Comparison of ENCODE assay signal across 7 mouse cellular contexts in the genomic region with DNA sequence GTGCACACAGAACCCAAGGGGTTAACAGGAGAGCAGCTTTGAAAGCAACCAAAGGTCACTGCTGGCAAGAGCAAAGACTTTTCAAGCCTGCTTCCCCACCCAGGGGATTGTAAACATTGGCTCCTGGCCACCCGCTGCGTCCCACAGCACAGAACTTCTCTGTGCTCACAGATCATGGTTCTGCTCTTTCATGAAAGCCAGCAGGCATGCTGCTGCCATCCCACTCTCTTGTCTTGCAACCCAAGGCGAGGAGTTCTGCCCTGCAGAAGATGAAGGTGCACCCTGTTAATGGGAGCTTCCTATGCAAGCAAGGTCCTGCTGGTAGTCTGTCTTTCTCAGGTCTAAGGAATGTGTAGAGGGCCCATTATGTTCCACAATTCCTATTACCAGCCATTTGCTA.
DNase-seq lines count a peak whose midpoint lies in the region; ATAC-seq and TF ChIP-seq lines count a peak whose summit lies in the region.
"Not testable (repeated sequence)": the region's sequence is repeated elsewhere in the genome, so short reads cannot be mapped to it uniquely, and the experiment has no call there.

No protein-coding gene starts in this region.

- not testable (repeated sequence) for H3K9ac ChIP-seq in liver, postnatal 0 days (replicated peaks); stomach, postnatal 0 days (ENCODE audit: low read length)

- not testable (repeated sequence) for H3K4me1 ChIP-seq in liver, postnatal 0 days (ENCODE audit: insufficient read depth); stomach, postnatal 0 days (replicated peaks; ENCODE audit: control insufficient read depth, insufficient read depth)

- H3K4me3 ChIP-seq in liver, postnatal 0 days (ENCODE audit: low read depth, low read length); stomach, postnatal 0 days (ENCODE audit: low read depth, low read length): not testable (repeated sequence)

- not testable (repeated sequence) for H3K36me3 ChIP-seq in liver, postnatal 0 days (replicated peaks; ENCODE audit: insufficient read depth, low read length); stomach, postnatal 0 days (ENCODE audit: control insufficient read depth, insufficient read depth, low read length)

- TF ChIP-seq CTCF in liver, postnatal 0 days (IDR thresholded peaks at IDR 0.05; ENCODE audit: low read depth); stomach, postnatal 0 days (IDR thresholded peaks at IDR 0.05; ENCODE audit: low read depth): not testable (repeated sequence)

- not testable (repeated sequence) for H3K27ac ChIP-seq in liver, postnatal 0 days (ENCODE audit: low read depth); stomach, postnatal 0 days (replicated peaks)

- 40% methylated on average over 3 of the region's 3 CpGs for WGBS in liver, postnatal 0 days (ENCODE audit: insufficient replicate concordance)
- WGBS in stomach, postnatal 0 days: 15% methylated on average over 3 of the region's 3 CpGs

- not testable (repeated sequence) for TF ChIP-seq EP300 in liver, postnatal 0 days (IDR thresholded peaks at IDR 0.05; ENCODE audit: low read depth); stomach, postnatal 0 days (optimal IDR thresholded peaks at IDR 0.05)

- H3K9me3 ChIP-seq in liver, postnatal 0 days (ENCODE audit: low read length); stomach, postnatal 0 days (ENCODE audit: control insufficient read depth, low read length): not testable (repeated sequence)

- not testable (repeated sequence) for H3K4me2 ChIP-seq in liver, postnatal 0 days (ENCODE audit: low read depth, low read length); stomach, postnatal 0 days (replicated peaks; ENCODE audit: low read depth)

- not testable (repeated sequence) for ATAC-seq in liver, postnatal 0 days; stomach, postnatal 0 days (ENCODE audit: low FRiP score, low TSS enrichment)

- H3K27me3 ChIP-seq in liver, postnatal 0 days (ENCODE audit: insufficient read depth, low read length); stomach, postnatal 0 days (ENCODE audit: control insufficient read depth, insufficient read depth, low read length): not testable (repeated sequence)

- DNase-seq in R1 (ENCODE audit: low read depth, low spot score): peak; percentile 78
- DNase-seq in adrenal gland, postnatal 14 days: peak; percentile 25
- DNase-seq in forelimb bud, embryonic 11.5 days (ENCODE audit: low read depth, low spot score): peak; percentile 2
- DNase-seq in kidney, postnatal 10 days: peak; percentile 4
- peak; percentile 0 for DNase-seq in left cerebral cortex, postnatal 4 days
- DNase-seq in liver, postnatal 0 days: peak; percentile 34
- DNase-seq in stomach, postnatal 0 days (ENCODE audit: low spot score): peak; percentile 57

- intact Hi-C loops in left cerebral cortex, postnatal 4 days (cut with DNase I): not testable (repeated sequence)

Comparison
In these comparisons a context has a peak if more than half of its experiments do, and no peak if none do; other contexts are left out.
1. DNase-seq: peak in every context shown above with its lines; median percentile 78 in R1; 57 in stomach, postnatal 0 days; 34 in liver, postnatal 0 days; 25 in adrenal gland, postnatal 14 days; 4 in kidney, postnatal 10 days; 2 in forelimb bud, embryonic 11.5 days; 0 in left cerebral cortex, postnatal 4 days.